Mouse (Mus musculus) lung, postnatal 4 days (tissue): ENCODE measurements around the gene Atg4b.
"Not testable (repeated sequence)": the region's sequence is repeated elsewhere in the genome, so short reads cannot be mapped to it uniquely, and the experiment has no call there.

Experiments used
- DNase-seq, 2 experiments: peaks; one replicate each; pipeline ENCODE4 v3.0.0; 2021

Atg4b gene

DNA sequence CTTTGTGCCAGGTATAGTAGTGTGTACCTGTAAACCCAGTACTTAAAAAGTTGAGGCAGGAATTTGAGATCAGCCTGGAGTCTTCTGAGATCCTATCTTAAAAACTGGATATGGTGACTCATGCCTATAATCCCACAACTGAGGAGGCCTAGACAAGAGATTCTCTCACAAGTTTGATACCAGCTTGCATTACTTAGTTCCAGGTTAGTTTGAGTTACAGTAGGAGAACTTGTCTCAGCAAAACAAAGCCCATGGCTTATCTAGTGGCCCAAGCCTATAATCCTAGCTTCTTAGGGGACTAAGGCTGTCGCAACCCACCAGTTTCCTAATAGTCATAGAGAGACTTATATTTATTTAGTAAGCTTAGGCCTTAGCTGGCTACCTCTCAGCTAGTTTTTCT lies 8.8 kb downstream of the Atg4b start:
- DNase-seq = no peak

- DNase-seq = not testable (repeated sequence)
These were observed 12.2 kb downstream of the Atg4b start for GRCm38 (mm10) chr1:93763531-93763930.

DNA sequence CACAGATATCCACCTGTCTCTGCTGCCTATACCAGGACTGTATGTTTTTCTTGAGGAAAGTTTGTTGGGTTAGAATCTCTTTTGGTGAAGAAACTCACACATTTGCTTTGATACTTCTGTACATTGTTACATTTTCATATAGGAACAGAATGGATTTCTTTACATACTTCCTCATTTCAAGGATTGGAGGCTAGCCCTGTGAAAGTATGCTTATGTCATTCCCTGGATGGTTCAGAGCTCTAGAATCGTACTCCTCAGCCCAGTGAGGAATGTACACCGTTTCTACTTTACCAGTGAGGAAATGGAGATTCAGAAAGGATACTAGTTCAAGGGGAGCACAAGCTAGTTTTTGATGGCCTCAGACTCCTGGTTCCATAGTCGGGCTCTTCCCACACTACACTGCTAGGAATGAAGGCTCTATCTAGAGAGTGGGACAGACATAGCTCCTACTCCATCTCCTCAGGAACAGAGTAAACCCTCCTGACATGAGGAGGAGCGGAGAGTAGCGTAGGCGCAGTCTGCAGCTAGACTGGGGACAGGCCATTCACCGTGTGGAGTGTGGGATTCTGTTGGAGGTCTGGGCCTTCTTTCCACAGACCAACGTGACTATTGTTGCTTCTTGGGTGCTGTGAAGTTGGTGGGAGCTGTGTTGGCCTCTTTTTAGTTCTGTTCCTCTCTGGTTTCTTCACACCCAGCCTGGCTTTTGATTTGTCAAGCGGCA lies 13.7 kb downstream of the Atg4b start:
- DNase-seq = no peak

- no peak for DNase-seq
These were observed 16.3 kb downstream of the Atg4b start for GRCm38 (mm10) chr1:93767600-93767999.

DNA sequence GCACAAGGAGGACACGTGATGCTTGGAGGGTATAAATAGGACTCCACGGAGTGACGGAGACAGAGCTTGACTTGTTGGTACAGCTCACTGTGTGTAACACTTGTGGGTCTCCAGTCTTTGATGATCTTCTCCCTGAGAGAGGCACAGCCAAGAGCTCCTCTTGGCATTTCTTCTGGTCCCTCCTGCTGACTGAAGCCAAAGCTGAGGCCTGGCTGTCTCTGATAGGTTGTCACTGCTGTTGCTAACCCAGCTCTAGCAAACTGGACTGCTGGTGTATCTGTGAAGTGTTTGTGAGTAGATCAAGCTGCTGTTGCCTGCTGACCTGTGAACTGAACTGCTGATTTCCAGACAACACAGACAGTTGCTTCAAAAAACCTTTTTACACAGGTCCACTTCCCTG lies 18.6 kb downstream of the Atg4b start:
- peak; percentile 30 to 74 for DNase-seq

DNA sequence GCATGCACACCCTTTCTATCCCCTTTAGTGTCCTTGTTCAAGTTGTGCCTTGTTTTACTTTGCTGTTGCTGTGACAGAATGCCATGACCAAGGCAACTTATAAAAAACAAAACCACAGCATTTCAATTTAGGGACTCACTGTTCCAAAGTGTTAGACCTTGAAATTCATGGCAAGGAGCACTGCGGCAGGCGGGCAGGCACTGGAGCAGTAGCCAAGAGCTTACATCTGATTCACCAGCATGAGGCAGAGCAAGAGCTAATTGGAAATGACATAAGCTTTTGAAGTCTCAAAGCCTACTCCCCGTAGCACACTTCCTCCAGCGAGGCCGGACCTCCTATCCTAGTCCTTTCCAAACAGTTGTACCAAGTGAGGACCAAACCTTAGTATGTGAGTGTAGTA lies 25.4 kb downstream of the Atg4b start:
- DNase-seq = no peak

- no peak for DNase-seq
These were observed 35.6 kb downstream of the Atg4b start for GRCm38 (mm10) chr1:93786912-93787311.

DNA sequence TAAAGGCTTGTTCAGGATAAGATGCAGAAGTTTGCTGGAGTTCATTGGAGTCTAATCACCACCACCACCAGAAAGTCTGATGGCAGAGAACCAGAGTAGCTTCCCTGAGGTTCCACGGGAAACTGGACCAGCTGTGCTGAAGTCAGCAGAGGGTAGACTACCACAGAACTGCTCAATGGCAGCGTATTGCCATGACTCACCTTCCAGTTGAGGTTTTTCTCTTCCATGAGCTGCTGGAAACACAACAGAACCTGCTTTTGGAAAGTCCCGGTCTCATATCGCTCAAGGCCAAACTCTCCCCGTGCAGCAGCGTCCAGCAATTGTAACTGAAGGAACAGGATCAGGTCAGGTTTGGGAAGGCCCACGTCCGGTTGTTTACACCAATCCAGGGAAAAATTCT lies 43.2 kb downstream of the Atg4b start:
- DNase-seq = no peak

- DNase-seq = no peak
These were observed 44.6 kb downstream of the Atg4b start for GRCm38 (mm10) chr1:93795886-93796285.

GRCm38 (mm10) chr1:93800670-93801503 lies 49.6 kb downstream of the Atg4b start:
- no peak for DNase-seq

DNA sequence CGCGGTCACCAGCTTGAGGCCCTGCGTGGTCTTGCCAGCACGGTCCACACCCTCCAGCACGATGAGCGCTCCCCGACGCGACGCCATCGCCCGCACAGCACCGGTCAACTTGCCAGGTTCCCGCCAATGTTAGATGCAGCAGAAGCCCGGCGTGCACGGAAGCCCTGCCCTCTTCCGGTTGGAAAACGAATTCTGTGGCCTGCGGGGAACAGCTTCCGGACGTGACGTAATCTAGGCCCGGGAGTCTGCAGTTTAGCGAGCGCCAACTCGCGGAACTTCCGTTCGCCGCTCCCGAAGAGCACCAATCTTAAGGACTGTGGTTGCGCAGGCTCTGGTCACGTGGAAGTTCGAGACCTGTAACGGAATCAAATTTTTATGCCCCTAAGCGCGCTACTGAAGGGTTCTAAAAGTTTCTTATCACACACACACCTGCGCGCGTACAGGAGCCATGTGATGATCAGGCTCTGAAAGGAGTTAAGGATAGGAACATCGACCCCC lies 50.5 kb downstream of the Atg4b start, which contains the start of gene Dtymk:
TSS of gene Dtymk (minus strand) at position 194 of the 498 bp plus-strand sequence.
- peak; percentile 94 to 95 for DNase-seq

- DNase-seq = no peak
These were observed 51.5 kb downstream of the Atg4b start for GRCm38 (mm10) chr1:93802771-93803170.

GRCm38 (mm10) chr1:93803556-93804507 lies 52.5 kb downstream of the Atg4b start, which contains the start of gene Ing5:
Ing5 (plus strand) TSS chr1:93803965.
- DNase-seq = peak; percentile 99 to 100

DNA sequence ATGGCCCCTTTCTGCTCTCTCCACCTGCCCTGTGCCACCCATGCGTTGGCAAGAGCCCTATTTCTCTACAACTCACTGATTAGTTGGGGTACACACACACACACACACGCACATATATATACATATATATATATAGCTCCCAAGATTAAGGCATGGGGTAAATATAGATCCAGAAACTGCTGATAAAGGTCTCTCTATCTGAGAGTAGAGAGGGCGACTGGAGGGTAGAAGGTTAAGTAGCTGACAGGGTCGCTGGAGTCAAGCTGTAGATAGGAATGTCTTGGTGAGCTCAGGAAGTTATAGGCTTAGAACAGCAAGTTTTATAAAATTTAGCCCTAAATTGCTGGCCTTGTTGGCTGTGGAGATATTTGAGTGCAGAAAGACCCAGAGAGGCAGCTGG lies 53.5 kb downstream of the Atg4b start:
- no peak for DNase-seq

GRCm38 (mm10) chr1:93805221-93805951 lies 54.1 kb downstream of the Atg4b start:
- DNase-seq = no peak

GRCm38 (mm10) chr1:93808871-93809270 lies 57.6 kb downstream of the Atg4b start:
- no peak for DNase-seq

DNA sequence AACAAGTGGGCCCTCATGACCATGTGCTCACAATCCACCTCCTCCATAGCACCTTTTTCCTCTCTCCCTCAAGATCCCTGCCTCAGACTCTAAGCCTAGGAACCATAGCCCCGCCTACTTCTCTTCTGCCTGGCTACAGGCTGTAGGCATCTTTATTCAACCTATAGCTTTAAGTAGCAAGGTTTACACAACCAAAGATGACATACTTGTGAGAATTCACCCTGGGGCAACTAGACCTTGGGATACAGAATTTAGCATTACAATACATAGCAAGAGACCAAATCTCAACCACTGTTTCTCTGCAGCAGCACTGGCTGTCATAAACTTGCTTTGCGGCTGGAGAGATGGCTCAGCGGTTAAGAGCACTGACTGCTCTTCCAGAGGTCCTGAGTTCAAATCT lies 58.7 kb downstream of the Atg4b start:
- DNase-seq = no peak

DNA sequence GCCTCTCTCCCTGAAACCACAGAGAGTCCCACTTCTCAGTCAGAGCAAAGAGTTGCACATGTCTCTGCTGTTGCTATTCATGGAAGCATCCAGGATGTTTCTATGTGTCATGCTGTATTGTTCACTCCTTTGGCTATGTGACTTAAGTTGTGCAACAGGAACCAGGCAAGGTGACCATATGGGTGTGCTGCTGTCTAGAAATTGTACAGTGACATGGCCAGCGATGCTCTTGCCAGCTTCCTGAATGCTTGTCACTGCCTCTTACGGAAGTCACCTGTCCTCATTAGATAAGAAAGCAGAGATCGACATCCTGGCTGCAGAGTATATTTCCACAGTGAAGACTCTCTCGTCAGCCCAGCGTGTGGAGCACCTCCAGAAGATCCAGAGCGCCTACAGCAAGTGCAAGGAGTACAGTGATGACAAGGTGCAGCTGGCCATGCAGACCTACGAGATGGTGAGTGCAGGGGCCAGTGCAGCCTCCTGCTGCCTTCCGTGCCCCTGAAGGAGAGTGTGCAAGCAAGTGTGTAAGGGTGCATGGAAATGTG lies 60.3 kb downstream of the Atg4b start:
- DNase-seq = no peak

DNA sequence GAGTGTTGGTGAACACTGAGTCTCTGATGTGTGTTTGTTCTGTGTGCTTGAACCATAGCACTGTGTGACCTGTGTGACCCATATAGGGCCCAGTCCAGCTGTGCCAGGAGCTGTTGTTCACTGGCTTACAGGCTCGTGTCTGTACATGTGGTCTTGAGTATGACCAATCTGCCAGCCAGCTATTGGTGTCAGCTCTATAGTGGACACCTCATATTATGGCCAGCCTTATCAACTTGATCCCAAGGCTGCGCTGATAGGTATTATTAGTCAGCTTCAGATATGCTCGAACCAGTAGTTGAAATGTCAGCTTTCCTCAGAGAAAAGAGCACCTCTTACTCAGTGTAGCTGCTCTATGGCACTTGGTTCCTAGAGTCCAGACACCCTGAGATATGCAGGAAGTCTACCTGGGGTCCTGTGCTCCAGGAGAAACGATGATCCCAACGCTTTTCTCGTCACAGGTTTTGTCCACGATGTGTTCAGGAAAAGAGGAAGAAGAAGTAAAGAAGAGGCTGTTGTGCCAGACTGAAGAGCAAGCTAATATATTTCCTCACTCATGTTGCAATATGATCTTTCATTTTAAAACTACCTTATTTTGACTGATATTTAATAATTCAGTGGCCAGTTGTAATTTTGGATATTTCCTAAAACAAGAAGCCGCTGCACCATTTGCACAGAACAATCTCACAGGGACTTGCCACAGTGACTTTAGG lies 66.7 kb downstream of the Atg4b start:
- no peak for DNase-seq

DNA sequence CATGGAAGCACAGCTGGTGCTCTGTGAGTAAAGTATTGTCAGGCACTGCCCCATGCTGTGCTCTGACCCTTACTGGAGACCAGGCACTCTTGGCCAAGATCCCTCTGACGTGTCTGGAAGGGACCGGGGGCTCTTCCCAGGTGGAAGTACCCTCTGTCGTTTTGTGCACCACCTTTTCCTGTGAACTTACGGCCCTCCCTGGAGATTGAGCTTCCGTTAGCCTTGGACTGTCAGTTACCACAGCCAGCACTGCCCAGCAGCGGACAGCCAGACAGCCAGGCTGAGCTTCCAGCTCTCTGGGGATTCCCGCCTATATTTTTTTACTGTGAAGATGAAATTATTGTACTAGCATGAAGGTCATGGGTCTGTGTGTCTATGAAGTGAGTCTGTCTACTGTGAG lies 67.4 kb downstream of the Atg4b start:
- DNase-seq = no peak
